Mouse (Mus musculus) cerebellum, adult 11-12 months (tissue): ENCODE measurements around the gene Rarb.

Experiments
- DNase-seq: peaks from one replicate; pipeline ENCODE4 v3.0.0; 2022

The Rarb gene

DNA sequence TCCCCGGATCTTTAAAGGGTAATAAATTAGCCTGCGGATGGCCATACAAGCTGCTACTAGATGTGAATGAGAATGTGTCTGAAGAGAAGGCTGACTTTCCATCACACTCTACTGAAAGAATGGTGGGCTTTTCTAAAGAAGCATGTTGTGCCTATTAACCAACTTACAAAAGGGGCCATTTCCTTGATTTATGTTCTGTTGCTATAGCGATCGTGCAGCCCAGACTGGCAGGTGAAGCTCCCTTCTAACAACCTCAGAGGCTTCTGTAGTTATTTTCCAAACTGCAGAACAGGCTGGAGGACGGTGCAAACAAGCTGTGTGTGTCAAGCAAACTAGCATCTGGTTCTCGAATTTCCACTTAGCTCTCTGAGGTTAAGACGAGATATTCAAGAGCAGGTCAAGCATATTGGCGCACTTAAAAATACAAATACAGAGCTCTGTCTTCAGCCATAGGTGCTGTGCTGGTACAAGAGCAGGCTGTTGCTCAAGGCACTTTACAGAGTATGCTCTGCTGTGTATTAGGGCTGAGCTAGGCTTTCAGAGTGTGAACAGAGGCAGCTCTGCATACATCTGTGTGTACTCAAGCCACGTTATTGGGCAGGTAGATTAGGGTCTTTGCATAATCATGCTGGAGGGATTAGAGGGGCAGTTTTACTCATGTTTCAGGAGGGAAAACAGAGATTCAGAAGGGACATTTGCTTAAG, 85.2 kb downstream of the Rarb start:
- DNase-seq: no peak

DNA sequence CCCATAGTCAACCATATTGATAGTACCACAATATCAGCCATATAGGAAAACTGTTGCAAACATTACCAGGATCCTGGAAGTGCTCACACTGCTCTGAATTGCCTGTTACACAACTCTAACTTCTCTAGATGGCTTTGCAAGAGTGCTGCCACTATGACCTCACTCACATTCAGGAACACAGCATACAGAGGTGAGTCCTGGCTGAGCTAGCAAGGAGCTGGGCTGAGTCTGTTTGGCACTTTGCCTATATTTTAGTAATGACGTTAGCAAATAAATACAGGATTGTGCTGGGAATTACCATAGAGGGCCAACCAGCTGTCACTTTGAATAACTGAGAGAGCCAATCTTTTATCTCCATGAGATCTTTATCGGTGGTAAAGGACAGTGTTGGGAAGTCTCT, 86.9 kb downstream of the Rarb start:
- no peak for DNase-seq

DNA sequence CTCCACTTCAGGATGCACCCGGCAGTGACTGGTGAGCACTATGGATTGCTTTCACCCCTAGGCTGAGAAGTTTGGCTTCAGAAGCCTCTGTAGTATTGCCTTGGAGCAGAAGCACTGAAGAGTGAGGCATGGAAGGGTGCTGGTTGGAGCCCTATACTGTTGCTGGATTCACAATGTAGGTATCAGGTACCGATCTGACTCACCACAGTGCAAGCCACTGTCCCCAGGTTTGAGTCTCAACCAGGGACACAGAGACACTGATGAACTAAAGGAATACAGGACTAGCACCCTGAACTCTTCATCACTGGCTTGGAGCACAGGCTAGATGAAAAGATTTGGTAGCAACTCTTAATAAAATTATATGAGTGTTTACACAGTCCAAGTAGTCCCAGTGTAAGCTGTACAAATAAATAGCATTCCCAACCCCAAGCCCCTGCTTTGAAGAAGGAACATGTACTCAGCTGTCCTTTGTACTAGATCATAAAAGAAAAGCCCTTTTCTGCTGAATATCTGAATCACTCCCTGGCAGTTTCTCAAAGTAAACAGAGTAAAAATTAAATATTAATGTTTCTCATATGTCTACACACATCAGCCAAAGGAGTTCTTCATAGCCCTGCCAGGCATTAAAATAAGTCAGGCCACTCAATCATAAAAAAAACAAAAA, 90.6 kb downstream of the Rarb start:
- DNase-seq: no peak

DNA sequence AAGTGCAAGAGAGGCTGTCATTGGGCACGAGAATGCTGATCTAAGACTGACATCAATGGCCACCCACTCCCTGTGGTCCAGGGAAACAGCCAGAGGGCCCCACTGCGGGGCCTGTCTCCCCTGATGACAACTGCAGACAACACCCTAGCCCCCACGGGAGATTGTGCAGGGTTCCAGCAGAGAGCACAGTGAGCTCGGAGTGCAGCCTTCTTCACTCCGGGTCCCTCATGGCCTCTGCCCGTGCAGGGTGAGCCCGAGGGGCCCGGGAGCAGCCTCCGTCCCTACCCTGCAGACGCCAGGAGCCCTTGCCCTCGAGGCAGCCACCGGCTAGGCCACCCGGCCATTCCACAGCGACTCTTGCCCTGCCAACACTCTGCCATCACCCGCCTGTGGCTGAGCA, 95.0 kb downstream of the Rarb start:
- DNase-seq: no peak

DNA sequence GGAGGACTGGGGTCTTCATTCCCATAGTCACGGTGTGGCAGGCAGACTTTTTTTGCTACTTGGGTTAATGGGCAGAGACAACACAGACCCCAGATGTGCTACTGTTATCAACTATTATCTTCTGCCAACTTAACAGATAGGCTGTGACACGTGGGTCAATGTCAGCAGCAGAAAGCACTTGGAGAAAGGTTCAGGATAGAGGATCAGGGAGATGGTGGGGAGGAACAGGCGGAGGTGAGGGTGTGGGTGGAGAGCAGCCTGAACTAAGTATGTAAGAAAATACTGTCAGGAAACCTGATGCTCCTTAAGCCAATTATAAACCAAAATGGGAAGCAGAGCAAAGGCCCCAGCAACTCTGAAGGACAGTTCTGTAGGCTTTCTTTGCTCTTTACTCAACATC, 101.1 kb downstream of the Rarb start:
- no peak for DNase-seq

DNA sequence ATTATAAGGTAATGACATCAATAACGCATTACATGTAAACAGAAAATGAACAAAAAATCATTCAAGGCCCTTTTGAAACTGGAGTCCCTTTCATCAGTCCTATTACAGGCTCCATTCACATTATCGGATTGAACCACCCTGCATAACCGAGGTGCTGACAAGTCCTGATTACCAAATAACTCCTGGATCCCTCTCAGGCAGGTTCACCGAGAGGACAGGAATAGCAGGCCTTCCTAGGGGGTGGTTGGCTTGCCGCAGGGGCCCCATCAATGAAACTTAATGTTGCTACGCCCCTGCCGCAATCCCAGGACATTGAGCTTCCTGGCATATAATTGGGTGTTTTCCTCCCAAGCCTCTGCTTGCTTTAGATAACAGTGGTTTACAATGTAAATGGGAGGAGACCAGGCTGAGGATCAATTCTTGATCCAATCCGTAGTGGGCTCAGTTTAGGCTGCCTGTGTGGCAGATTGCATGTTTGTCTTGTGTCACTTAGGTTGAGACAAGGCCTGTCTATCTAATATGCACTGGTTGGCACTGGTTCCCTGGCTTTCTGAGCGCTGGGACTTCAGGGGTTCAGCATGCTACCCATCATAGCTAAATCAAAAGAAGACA, 104.5 kb downstream of the Rarb start:
- DNase-seq: no peak

DNA sequence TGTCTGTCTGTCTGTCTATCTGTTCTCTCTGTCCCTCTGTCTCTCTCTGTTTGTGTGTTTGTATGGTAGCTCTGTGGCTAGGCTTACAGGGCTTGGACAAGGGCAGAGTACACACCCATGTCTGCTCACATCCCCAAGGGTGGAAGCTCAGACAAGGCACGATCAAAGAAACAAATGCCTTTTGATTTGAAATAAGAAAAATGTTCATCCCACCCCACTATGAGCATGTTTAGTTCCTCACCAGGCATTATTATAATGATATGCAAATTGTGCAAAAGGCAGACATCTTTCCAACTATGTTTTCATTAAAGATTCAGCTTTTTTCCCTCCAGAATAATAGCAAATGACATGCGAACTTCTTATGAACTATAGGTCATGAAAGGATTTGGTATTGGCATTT, 105.2 kb downstream of the Rarb start:
- no peak for DNase-seq

DNA sequence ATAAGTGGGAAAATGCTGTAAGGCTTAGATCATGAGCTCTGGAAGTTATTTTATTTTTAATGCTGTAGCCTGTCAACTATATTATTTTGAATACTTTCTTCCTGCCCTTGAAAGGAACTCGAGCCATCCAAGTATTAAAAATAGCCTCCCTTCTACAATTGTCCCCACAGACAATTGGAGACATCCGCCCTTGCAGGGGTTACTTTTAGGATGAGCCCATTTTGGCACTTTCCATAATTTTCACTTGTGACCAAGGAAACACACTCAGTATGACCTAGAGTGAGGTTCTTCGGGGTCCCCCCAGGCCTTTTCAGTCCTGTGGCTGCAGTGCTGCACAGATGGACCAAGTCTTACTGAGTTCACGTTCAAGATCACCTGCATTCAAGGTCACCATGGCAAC, 119.7 kb downstream of the Rarb start:
- no peak for DNase-seq

DNA sequence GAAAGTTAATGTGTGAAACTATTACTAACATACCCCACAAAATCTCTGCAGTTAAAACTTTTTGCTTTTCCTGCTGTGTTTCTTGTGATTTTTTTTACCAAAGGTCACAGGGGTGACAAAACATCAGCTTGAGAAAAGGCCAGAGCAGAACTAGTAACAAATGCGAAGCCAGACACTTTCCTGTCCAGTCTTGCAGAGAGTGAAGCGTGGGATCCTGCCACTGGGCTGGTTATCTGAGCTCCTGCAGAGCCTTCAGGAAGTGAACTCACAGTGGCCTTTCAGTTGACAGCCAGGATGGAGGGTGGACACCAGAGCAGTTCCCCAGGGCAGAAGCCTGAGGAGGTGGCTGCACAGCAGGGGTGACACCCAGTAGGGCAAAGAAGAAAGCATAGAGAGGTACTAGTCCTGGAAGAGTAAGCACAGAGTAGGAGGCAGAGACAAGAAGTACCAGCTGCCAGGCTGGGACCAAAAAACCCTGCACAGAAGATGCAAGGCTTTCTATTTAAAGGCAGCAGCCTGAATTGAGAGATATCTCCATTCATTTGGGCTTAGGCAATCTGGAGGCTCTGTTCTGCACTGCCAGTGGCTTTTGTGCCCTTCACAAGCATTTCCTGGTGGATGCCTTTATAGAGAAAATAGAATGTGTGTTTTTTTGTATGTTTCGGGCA, 123.4 kb downstream of the Rarb start:
- DNase-seq: no peak

DNA sequence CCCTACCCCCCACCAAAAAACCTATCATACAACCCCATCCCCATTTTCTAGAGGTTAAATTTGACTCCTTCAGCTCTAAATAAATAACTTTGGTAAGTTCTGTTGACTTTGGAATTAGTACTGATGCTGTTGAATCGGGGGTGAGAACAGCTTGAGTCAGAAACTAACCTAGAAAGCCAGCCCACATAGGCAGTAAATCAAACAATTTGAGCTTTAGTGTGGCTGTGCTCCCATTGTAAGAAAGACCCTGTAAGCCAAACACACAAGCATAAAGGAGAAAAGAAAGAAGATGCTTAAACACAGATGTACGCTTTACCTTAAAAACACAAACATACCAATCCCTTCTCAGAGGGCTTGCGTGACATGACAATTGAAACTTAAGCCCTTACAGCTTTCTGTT, 140.6 kb downstream of the Rarb start:
- DNase-seq: no peak

DNA sequence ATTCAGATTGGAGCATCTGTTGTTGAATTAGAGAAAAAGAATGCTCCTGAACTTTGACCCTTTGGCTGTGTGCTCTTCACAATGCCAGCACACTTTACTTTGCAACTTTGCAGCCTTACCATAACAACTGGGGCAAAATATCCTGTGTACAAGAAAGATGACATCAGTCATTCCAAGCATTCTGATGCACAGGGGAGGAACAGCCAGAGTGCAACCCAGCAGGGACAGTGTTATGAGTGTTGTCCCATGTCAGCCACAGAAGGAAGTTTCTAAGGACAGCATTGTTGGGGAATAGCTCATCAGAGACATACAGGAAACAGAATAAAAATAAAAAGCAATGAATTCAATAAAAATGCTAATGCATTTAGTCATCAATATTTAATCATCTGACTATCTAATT, 141.9 kb downstream of the Rarb start:
- no peak for DNase-seq

DNA sequence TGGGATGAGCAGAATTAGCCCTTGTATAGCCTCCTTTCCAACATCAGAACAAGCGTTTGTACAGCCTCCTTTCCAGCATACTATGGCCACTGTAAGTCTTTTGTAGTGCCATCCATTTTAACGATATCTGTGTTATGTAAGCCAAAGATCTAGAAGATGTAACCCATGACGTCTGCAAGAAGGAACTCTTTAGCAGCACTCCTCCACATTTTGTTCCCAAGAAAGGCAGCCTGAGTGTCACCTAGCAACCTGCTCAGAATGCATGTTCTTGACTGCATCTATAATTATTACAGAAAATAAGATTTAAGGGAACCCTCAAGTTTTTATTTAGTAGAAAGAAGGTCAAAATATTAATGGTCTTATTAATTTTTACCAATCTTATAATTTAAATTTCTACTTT, 148.4 kb downstream of the Rarb start:
- no peak for DNase-seq

DNA sequence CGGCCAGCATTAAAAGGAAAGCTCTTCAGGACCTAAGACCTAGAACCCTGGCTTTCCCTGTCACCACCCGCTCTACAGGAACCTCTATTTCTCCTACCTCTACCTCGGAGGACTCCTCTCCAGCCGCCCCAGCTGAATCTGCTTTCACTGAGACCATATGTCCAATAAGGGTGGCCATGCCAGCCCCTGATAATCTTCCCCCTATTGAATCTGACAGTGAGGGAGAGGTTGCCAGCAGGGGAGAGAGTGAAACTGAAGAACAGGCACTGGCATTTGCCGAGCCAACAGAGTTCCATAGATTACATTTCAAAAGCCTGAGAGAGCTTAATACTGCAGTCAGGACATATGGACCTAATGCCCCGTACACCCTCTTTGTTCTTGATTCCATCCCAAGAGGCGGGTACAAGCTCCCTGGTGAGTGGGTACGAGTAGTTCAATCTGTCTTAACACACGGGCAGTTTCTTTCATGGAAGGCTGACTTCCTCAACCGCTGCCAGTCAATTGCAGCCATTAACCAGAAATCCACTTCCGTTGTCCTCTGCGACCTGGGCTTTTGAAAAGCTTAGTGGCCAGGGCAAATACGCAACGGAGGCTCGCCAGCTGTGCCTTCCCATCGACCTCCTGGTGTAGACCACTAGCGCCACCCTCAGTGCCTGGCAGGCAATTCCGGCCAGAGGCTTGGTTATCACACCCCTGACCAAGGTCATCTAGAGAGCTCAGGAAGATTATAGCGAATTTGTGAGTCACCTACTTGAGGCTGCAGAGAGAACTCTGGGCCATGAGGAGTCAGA, 179.6 kb downstream of the Rarb start:
- peak; percentile 31 for DNase-seq

DNA sequence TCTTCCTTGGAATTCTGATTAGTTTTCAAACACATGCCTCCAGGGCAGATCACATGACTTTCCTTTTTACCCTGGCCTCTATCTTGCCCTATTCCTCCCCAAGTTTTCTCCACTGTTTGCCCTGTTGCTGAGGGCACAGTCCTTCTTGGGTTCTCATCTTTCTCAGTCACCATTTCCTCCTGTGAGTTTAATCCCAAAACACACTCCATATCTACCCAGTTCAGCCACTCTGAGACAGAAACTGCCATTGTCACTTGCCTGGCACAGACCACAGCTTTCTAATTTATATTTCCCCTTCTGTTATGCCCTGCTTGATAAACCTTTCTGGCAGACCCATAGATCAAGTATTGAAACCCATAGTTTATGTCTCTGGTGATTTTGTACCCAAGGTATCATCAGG, 205.0 kb downstream of the Rarb start:
- DNase-seq: no peak

DNA sequence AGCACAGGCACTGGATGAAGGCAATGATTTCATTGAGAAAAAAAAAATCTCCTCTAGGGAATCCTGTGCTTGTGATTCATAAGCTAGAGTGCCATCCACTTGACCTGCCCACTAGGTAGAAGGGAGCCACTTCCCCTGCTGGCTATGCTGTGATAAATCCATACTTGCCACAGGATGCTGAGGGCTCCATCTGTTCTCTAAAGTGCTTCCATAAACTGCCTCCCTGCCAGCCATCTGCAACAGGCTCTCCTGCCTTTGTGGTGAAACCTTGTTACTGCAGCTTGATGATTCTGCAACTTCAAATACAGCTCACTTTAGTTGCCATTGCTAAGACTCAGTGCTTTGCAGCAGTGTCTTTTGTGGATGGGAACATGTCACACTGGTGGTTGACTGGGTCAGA, 213.5 kb downstream of the Rarb start:
- DNase-seq: peak; percentile 60

DNA sequence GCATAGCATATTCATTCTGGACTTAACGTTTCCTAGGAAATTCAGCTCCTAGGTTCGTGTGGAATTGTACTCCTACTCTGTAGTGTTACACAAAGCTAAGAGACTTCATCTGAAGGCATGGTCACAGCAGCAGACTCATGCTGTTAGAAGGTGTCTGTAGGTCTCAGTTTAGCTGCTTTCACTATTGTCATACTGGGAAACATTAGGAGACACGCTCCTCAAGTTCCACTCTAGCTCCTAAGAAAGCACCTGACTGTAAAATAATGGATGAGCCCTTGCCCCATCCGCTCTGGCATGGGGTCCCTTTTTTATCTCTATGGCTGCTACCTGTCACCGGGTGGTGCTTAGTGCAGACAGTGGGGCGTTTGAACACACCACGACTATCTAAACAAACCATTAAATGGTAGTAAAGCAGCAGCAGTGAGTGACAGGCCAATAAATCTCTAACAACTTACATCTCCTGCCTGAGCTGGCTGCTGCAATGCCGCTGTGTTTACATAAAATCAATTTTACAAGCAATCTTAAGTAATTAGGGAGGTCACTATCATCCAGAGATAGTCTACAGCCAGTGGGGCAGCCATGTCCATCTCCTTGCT, 214.4 kb downstream of the Rarb start:
- DNase-seq: no peak

DNA sequence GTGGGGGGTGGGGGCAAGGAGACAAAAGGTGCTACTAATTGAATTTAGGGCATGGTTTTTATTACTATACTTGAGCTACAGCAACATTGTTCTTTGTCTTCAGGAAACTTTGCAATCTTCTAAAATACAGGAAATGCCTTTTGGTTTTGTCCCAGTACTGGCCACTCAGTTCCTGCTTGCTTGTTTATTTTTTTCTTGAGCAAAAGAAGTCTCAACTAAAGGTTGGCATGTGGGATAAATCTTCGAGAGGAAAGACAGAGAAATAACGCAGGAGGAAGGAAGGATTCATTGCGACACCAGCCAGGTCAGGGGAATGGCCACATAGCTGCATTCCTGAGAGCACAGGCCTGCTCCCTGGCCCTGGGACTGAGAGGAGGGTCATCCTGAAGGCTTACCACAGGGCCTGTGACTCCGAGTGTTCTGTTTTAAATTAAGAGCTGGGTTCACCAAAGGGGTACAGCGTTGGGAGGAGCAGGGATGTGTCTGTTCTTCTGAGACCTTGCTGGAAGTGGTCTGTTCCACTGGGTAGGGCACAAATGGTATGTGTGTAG, 215.8 kb downstream of the Rarb start:
- no peak for DNase-seq

DNA sequence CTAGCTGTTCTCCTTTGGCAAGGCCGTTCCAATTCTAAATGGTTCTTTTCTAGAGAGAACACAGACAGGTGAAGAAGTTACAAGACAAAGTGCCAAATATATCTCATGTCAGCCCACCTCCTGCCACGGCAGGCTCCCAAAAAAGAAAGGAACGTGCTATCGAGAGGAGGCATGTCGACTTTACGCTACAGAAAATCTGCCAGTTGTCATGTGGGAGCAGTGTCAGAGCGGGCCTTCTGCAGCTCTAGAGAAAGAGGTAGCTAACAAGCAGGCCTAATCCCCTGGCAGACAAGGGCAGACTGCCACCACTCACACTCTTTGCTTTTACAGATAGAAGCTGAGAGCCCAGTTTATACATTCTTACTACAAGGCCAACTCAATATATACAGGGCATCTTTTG, 219.7 kb downstream of the Rarb start:
- DNase-seq: no peak

DNA sequence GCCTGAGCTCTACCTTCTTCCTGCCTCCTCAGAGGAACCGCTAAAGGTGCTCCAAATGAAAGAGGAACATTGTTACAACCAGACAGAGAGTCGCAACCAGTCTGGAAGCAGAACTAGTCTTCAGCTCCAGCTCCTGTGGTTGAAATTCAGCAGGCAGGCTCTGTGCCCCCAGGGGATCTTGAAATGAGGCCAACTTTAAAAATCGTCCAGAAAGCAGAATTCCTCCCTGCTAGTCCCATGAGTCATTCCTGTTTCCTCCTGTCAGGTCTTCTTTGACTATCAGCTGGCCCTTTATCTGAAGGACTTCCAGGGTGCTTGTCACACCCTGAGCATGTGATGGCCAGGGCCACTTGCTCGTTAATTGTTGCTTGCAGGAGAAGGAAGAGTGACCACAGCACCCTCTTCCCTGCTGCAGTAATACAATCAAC, 220.9 kb downstream of the Rarb start:
- peak; percentile 33 for DNase-seq

DNA sequence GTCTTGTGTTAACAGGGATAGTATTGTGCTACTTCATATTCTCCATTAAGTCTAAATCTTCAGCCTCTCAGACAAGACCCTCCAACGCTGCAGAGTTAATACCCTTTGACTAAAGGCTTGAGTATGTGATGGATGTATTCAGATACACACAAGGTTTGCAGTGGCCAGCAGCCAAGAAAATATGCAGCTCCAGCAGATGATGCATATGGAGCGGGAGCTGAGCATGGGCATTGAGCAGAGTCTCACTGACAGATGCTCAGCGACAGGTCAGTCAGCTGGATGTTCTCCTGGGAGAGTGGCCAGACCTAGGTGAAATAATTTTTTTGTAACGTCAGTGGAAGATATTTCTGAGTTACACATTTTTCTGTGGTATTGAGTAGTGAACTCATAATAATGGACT, 229.8 kb downstream of the Rarb start:
- no peak for DNase-seq

DNA sequence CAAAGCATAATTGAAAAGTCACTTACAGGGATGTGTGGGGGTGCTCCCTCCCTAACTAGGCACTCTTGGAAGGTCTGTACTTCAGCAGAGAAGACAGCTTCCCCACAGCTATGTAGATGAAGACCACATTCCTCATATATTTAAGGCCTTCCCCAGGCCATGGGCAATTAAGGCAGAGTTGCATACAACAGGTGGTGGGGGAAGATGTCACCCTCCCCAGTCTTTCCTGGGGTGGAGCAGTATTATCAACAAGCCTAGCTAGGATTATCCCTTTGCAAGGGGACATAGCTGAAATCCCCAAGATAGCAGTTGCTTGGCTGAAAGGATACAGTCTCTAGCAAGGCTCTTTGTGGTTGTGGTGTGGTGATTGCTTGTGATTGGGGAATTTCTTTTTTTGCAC, 240.9 kb downstream of the Rarb start:
- DNase-seq: no peak

DNA sequence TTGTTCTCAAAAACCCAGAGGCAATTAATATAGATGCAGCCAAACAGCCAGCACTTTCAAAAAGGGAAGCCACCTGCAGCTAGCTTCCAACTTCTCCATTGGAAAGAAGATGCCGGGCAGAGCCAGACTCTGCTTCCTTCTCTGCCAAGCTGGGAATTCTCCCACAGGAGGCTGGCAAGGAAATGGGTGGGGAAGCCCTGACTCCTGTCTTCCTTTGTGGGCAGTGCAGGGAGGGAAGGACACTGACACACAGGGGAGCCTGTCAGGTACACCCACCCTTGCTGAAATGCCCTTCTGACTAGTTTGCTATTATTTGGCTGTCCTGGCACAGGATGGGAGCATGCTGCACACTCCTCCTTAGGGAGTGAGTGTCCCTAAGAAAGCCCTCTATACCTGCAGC, 241.9 kb downstream of the Rarb start:
- no peak for DNase-seq
